11 mouse cellular contexts compared by ENCODE assay signal in the genomic region with DNA sequence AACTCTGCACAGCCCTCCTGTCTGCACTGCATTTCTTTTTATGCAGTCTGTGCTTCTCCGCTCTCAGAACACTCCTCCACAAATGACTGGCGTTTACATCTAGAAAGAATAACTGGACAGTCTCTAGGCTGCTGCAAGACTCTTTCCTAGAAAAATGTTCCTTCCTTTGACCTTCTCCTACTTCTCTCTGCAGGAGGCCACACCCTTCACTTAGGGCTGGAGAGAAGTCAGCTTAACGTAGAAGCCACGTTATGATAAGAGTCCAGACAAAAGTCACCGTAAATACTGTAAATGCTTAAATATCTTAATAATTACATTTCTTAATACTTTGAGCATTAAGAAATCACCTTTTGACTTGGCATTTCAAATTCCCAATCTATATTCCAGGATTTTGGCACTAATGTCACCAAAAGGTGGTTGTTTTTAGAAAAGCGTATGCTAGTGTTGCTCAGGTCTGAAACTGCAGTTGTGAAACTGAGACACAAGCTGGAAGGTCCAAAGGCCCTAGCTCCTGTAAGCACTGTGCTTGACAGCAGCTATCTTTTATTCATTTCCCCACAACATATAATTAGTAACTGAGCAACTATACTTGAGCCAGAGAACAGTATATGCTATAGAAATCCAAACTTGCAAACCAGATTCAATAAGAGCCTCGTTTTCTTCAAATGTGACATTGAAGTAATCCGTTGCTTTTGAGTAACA. TPM values are rescaled to one million over a fixed set of nuclear protein-coding genes. Genes with fewer than 3 reads are reported as not detected.
DNase-seq lines count a peak whose midpoint lies in the region; ATAC-seq lines count a peak whose summit lies in the region.
"Had no signal": no experiment of that assay in that cellular context is flagged by ENCODE, and none has a peak within 500 bp of the region (broad histone marks: within the 10 kb centered on the region; RNA-seq: fewer than 3 reads in every experiment).

No protein-coding gene starts in this region.

- ATAC-seq in heart, embryonic 12.5 days (ENCODE audit: insufficient number of reproducible peaks, low FRiP score): no peak
- no peak for ATAC-seq in midbrain, embryonic 11.5 days (ENCODE audit: low FRiP score)
- no peak for ATAC-seq in midbrain, embryonic 15.5 days (replicated peaks)
- ATAC-seq in liver, embryonic 13.5 days (ENCODE audit: low read depth): no peak

- intact Hi-C loops in heart, postnatal 10 days (cut with DNase I): loop anchor here (10.0 kb wide), 1 partner anchor 53 kb away; no protein-coding TSS in a partner anchor

- peaks cover 13% of the 10 kb centered on the region for H3K4me1 ChIP-seq in heart, embryonic 12.5 days (replicated peaks)
- peaks cover 5% of the 10 kb centered on the region for H3K4me1 ChIP-seq in midbrain, embryonic 11.5 days (ENCODE audit: control insufficient read depth, insufficient read depth, low read length)
- peaks cover 10% of the 10 kb centered on the region for H3K4me1 ChIP-seq in midbrain, embryonic 15.5 days
- H3K4me1 ChIP-seq in liver, embryonic 13.5 days (replicated peaks): peaks cover 10% of the 10 kb centered on the region

- H3K36me3 ChIP-seq in heart, embryonic 12.5 days: peaks cover 23% of the 10 kb centered on the region
- H3K36me3 ChIP-seq in midbrain, embryonic 11.5 days (ENCODE audit: control insufficient read depth, insufficient read depth, low read length): no peaks in the 10 kb centered on the region
- no peaks in the 10 kb centered on the region for H3K36me3 ChIP-seq in midbrain, embryonic 15.5 days (replicated peaks)
- H3K36me3 ChIP-seq in liver, embryonic 13.5 days: no peaks in the 10 kb centered on the region

- peak overlapping the region; percentile 79 for H3K27ac ChIP-seq in heart, embryonic 12.5 days (ENCODE audit: poor library complexity, severe bottlenecking)
- no peak overlapping the region for H3K27ac ChIP-seq in midbrain, embryonic 11.5 days (ENCODE audit: low read depth, low read length)
- no peak overlapping the region for H3K27ac ChIP-seq in midbrain, embryonic 15.5 days
- no peak overlapping the region for H3K27ac ChIP-seq in liver, embryonic 13.5 days

- H3K4me3 ChIP-seq in heart, embryonic 12.5 days: peak overlapping the region; percentile 39
- H3K4me3 ChIP-seq in midbrain, embryonic 11.5 days (ENCODE audit: low read depth, low read length): no peak overlapping the region
- H3K4me3 ChIP-seq in midbrain, embryonic 15.5 days: no peak overlapping the region
- H3K4me3 ChIP-seq in liver, embryonic 13.5 days (replicated peaks): no peak overlapping the region

- peak overlapping the region; percentile 57 for H3K4me2 ChIP-seq in heart, embryonic 12.5 days
- no peak overlapping the region for H3K4me2 ChIP-seq in midbrain, embryonic 11.5 days
- H3K4me2 ChIP-seq in midbrain, embryonic 15.5 days: no peak overlapping the region
- H3K4me2 ChIP-seq in liver, embryonic 13.5 days: 0 out of 2 replicates have a peak overlapping the region, but pooled peaks have one; percentile 23

- H3K9ac ChIP-seq in heart, embryonic 12.5 days: peak overlapping the region; percentile 47; the same call in 1 of the 2 replicates
- no peak overlapping the region for H3K9ac ChIP-seq in midbrain, embryonic 11.5 days (ENCODE audit: low read length)
- H3K9ac ChIP-seq in midbrain, embryonic 15.5 days: no peak overlapping the region
- no peak overlapping the region for H3K9ac ChIP-seq in liver, embryonic 13.5 days

- H3K27me3 ChIP-seq in heart, embryonic 12.5 days (replicated peaks): no peaks in the 10 kb centered on the region
- no peaks in the 10 kb centered on the region for H3K27me3 ChIP-seq in midbrain, embryonic 11.5 days (ENCODE audit: control insufficient read depth, insufficient read depth, low read length)
- no peaks in the 10 kb centered on the region for H3K27me3 ChIP-seq in midbrain, embryonic 15.5 days (replicated peaks)
- H3K27me3 ChIP-seq in liver, embryonic 13.5 days: peaks cover 17% of the 10 kb centered on the region

- H3K9me3 ChIP-seq in heart, embryonic 12.5 days (replicated peaks): no peaks in the 10 kb centered on the region
- no peaks in the 10 kb centered on the region for H3K9me3 ChIP-seq in midbrain, embryonic 11.5 days (ENCODE audit: control insufficient read depth, low read length)
- no peaks in the 10 kb centered on the region for H3K9me3 ChIP-seq in midbrain, embryonic 15.5 days
- no peaks in the 10 kb centered on the region for H3K9me3 ChIP-seq in liver, embryonic 13.5 days (replicated peaks)

- WGBS in heart, embryonic 12.5 days: 36% methylated on average over 8 of the region's 8 CpGs
- 81% methylated on average over 8 of the region's 8 CpGs for WGBS in midbrain, embryonic 11.5 days
- WGBS in midbrain, embryonic 15.5 days: 76% methylated on average over 8 of the region's 8 CpGs
- 40% methylated on average over 8 of the region's 8 CpGs for WGBS in liver, embryonic 13.5 days (ENCODE audit: insufficient replicate concordance)

- no peak for DNase-seq in heart, postnatal 10 days
- DNase-seq in midbrain, embryonic 11.5 days (ENCODE audit: low spot score, missing footprints): peak; percentile 59
- no peak for DNase-seq in liver, embryonic 13.5 days
- DNase-seq in thymus, postnatal 25 days: no peak
- DNase-seq in right cerebral cortex, adult 18-20 months: no peak
- DNase-seq: cerebellum, postnatal 36 days; kidney, adult 9 months; lung, postnatal 10 days; retina, postnatal 1 day had no signal

RNA-seq across cellular contexts. Expression of a gene that starts 3.0 kb away (rescaled TPM):
- polyA plus RNA-seq in heart, embryonic 12.5 days (2016; fragmentation: Nextera tagmentation; extraction: Ambion mirVana): 64.2 and 64.3 TPM in 2 replicates
- total RNA-seq in heart, postnatal 10 days (2021): 100 to 1,000 TPM in 1 of 2 experiments, 10 to 100 TPM in 1; 86.3 to 114 TPM
- 13.1 and 14.1 TPM in 2 replicates for polyA plus RNA-seq in midbrain, embryonic 11.5 days (2014; fragmentation: Nextera tagmentation; extraction: Ambion mirVana)
- 2.8 and 3.0 TPM in 2 replicates for polyA plus RNA-seq in midbrain, embryonic 15.5 days (2015; fragmentation: Nextera tagmentation; extraction: Ambion mirVana)
- 4.2 and 4.8 TPM in 2 replicates for polyA plus RNA-seq in liver, embryonic 13.5 days (2015; fragmentation: Nextera tagmentation; extraction: Ambion mirVana)

Comparison
In these comparisons a context has a peak if more than half of its experiments do, and no peak if none do; other contexts are left out.
1. H3K4me2 ChIP-seq: peak in heart, embryonic 12.5 days (single experiment) and liver, embryonic 13.5 days (single experiment); none in midbrain, embryonic 11.5 days (single experiment) and midbrain, embryonic 15.5 days (single experiment).